Comparison of ENCODE assay signal across 29 mouse cellular contexts in the genomic region with DNA sequence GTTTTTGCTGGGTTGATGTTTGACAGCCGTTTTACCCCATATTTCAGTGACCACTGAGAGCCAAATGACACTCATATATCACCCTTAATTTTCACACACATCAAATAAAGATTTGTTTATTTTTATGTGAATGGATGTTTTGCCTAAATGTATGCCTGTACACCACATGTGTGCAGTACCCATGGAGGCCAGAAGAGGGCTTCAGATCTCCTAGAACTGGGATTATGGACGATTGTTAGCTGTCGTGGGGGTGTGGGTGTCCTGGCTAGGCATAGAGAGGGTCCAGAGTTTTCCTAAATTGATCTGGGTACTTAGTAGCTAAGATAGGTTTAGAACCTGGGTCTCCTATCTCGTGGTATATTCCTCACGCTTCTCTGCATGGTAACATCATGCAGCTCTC. TPM values are rescaled to one million over a fixed set of nuclear protein-coding genes. Genes with fewer than 3 reads are reported as not detected.
DNase-seq lines count a peak whose midpoint lies in the region; ATAC-seq and TF ChIP-seq lines count a peak whose summit lies in the region.
"Had no signal": no experiment of that assay in that cellular context is flagged by ENCODE, and none has a peak within 500 bp of the region (broad histone marks: within the 10 kb centered on the region; RNA-seq: fewer than 3 reads in every experiment).

No protein-coding gene starts in this region.

- WGBS in forebrain, postnatal 0 days: 89% methylated on average over 5 of the region's 5 CpGs
- 88% methylated on average over 5 of the region's 5 CpGs for WGBS in forebrain, embryonic 13.5 days
- 89% methylated on average over 5 of the region's 5 CpGs for WGBS in midbrain, postnatal 0 days
- WGBS in midbrain, embryonic 10.5 days: 89% methylated on average over 5 of the region's 5 CpGs
- WGBS in stomach, postnatal 0 days: 89% methylated on average over 5 of the region's 5 CpGs

- no peak overlapping the region for H3K4me3 ChIP-seq in forebrain, postnatal 0 days (ENCODE audit: low read depth, low read length)
- no peak overlapping the region for H3K4me3 ChIP-seq in forebrain, embryonic 13.5 days
- no peak overlapping the region for H3K4me3 ChIP-seq in left cerebral cortex, adult 2 months
- H3K4me3 ChIP-seq in midbrain, postnatal 0 days (ENCODE audit: low read depth, low read length): no peak overlapping the region
- H3K4me3 ChIP-seq in midbrain, embryonic 10.5 days: no peak overlapping the region
- no peak overlapping the region for H3K4me3 ChIP-seq in stomach, postnatal 0 days (ENCODE audit: low read depth, low read length)
- H3K4me3 ChIP-seq: gastrocnemius, adult 2 months; heart, embryonic 10.5 days; hindbrain, embryonic 15.5 days; kidney, embryonic 15.5 days; limb, embryonic 13.5 days; midbrain, embryonic 15.5 days; myocyte; neural tube, embryonic 13.5 days; stomach, embryonic 15.5 days had no signal

- ATAC-seq in forebrain, postnatal 0 days: no peak
- ATAC-seq in forebrain, embryonic 13.5 days: no peak
- no peak for ATAC-seq in midbrain, postnatal 0 days (ENCODE audit: low FRiP score)
- no peak for ATAC-seq in stomach, postnatal 0 days (ENCODE audit: low FRiP score, low TSS enrichment)
- ATAC-seq: forebrain, embryonic 16.5 days; midbrain, embryonic 15.5 days had no signal

- H3K4me2 ChIP-seq in forebrain, postnatal 0 days (ENCODE audit: low read depth): no peak overlapping the region
- H3K4me2 ChIP-seq in forebrain, embryonic 13.5 days: no peak overlapping the region
- no peak overlapping the region for H3K4me2 ChIP-seq in midbrain, postnatal 0 days (ENCODE audit: low read depth, low read length, poor library complexity, severe bottlenecking)
- H3K4me2 ChIP-seq in stomach, postnatal 0 days (replicated peaks; ENCODE audit: low read depth): no peak overlapping the region
- H3K4me2 ChIP-seq: hindbrain, embryonic 15.5 days; kidney, embryonic 15.5 days; limb, embryonic 13.5 days; midbrain, embryonic 15.5 days; neural tube, embryonic 13.5 days; stomach, embryonic 15.5 days had no signal

- TF ChIP-seq CTCF in forebrain, postnatal 0 days (IDR thresholded peaks at IDR 0.05; ENCODE audit: low read depth): peak; percentile 37
- peak; percentile 7 for TF ChIP-seq CTCF in left cerebral cortex, adult 2 months (IDR thresholded peaks at IDR 0.05)
- peak; percentile 31; the same call in 1 of the 2 replicates for TF ChIP-seq CTCF in midbrain, postnatal 0 days (IDR thresholded peaks at IDR 0.05)
- peak; percentile 22; the same call in 1 of the 2 replicates for TF ChIP-seq CTCF in stomach, postnatal 0 days (IDR thresholded peaks at IDR 0.05; ENCODE audit: low read depth)

- H3K27me3 ChIP-seq in forebrain, postnatal 0 days (ENCODE audit: insufficient read depth, low read length): no peaks in the 10 kb centered on the region
- no peaks in the 10 kb centered on the region for H3K27me3 ChIP-seq in forebrain, embryonic 13.5 days
- no peaks in the 10 kb centered on the region for H3K27me3 ChIP-seq in midbrain, postnatal 0 days (ENCODE audit: insufficient read depth, low read length)
- H3K27me3 ChIP-seq in midbrain, embryonic 10.5 days (ENCODE audit: low read depth, poor library complexity, severe bottlenecking): no peaks in the 10 kb centered on the region
- H3K27me3 ChIP-seq in stomach, postnatal 0 days (ENCODE audit: control insufficient read depth, insufficient read depth, low read length): no peaks in the 10 kb centered on the region
- H3K27me3 ChIP-seq: hindbrain, embryonic 15.5 days; kidney, embryonic 15.5 days; limb, embryonic 13.5 days; midbrain, embryonic 15.5 days; neural tube, embryonic 13.5 days; stomach, embryonic 15.5 days had no signal

- no peaks in the 10 kb centered on the region for H3K9me3 ChIP-seq in forebrain, postnatal 0 days (ENCODE audit: low read length)
- 0 out of 2 replicates have a peak, but pooled peaks cover 7% of the 10 kb centered on the region for H3K9me3 ChIP-seq in forebrain, embryonic 13.5 days (replicated peaks)
- H3K9me3 ChIP-seq in midbrain, postnatal 0 days (ENCODE audit: low read length): no peaks in the 10 kb centered on the region
- peaks cover 4% of the 10 kb centered on the region; the same call in 1 of the 2 replicates for H3K9me3 ChIP-seq in midbrain, embryonic 10.5 days (replicated peaks)
- no peaks in the 10 kb centered on the region for H3K9me3 ChIP-seq in stomach, postnatal 0 days (ENCODE audit: control insufficient read depth, low read length)
- H3K9me3 ChIP-seq: heart, embryonic 10.5 days; hindbrain, embryonic 15.5 days; kidney, embryonic 15.5 days; midbrain, embryonic 15.5 days; neural tube, embryonic 13.5 days; stomach, embryonic 15.5 days had no signal

- H3K27ac ChIP-seq in forebrain, postnatal 0 days (ENCODE audit: low read depth, low read length): no peak overlapping the region
- H3K27ac ChIP-seq in forebrain, embryonic 13.5 days: no peak overlapping the region
- H3K27ac ChIP-seq in left cerebral cortex, adult 2 months: no peak overlapping the region
- H3K27ac ChIP-seq in midbrain, postnatal 0 days (ENCODE audit: low read depth, low read length): no peak overlapping the region
- H3K27ac ChIP-seq in midbrain, embryonic 10.5 days (replicated peaks): no peak overlapping the region
- no peak overlapping the region for H3K27ac ChIP-seq in stomach, postnatal 0 days (replicated peaks)
- H3K27ac ChIP-seq: gastrocnemius, adult 2 months; heart, embryonic 10.5 days; hindbrain, embryonic 15.5 days; kidney, embryonic 15.5 days; limb, embryonic 13.5 days; midbrain, embryonic 15.5 days; neural tube, embryonic 13.5 days; stomach, embryonic 15.5 days had no signal

- H3K36me3 ChIP-seq in forebrain, postnatal 0 days (ENCODE audit: insufficient read depth): no peaks in the 10 kb centered on the region
- no peaks in the 10 kb centered on the region for H3K36me3 ChIP-seq in forebrain, embryonic 13.5 days (ENCODE audit: poor library complexity, severe bottlenecking)
- H3K36me3 ChIP-seq in midbrain, postnatal 0 days (ENCODE audit: insufficient read depth, low read length): no peaks in the 10 kb centered on the region
- H3K36me3 ChIP-seq in midbrain, embryonic 10.5 days: no peaks in the 10 kb centered on the region
- H3K36me3 ChIP-seq in stomach, postnatal 0 days (ENCODE audit: control insufficient read depth, insufficient read depth, low read length): no peaks in the 10 kb centered on the region
- H3K36me3 ChIP-seq: heart, embryonic 10.5 days; hindbrain, embryonic 15.5 days; kidney, embryonic 15.5 days; limb, embryonic 13.5 days; midbrain, embryonic 15.5 days; neural tube, embryonic 13.5 days; stomach, embryonic 15.5 days had no signal

- H3K9ac ChIP-seq in forebrain, postnatal 0 days: no peak overlapping the region
- no peak overlapping the region for H3K9ac ChIP-seq in forebrain, embryonic 13.5 days
- H3K9ac ChIP-seq in midbrain, postnatal 0 days (replicated peaks; ENCODE audit: low read length, poor library complexity, severe bottlenecking): no peak overlapping the region
- H3K9ac ChIP-seq in stomach, postnatal 0 days (ENCODE audit: low read length): no peak overlapping the region
- H3K9ac ChIP-seq: hindbrain, embryonic 15.5 days; kidney, embryonic 15.5 days; limb, embryonic 13.5 days; midbrain, embryonic 15.5 days; neural tube, embryonic 13.5 days; stomach, embryonic 15.5 days had no signal

- no peaks in the 10 kb centered on the region for H3K4me1 ChIP-seq in forebrain, postnatal 0 days (ENCODE audit: insufficient read depth)
- peaks cover 7% of the 10 kb centered on the region; the same call in 1 of the 2 replicates for H3K4me1 ChIP-seq in forebrain, embryonic 13.5 days
- no peaks in the 10 kb centered on the region for H3K4me1 ChIP-seq in midbrain, postnatal 0 days (ENCODE audit: insufficient read depth, low read length)
- no peaks in the 10 kb centered on the region for H3K4me1 ChIP-seq in midbrain, embryonic 10.5 days
- H3K4me1 ChIP-seq in stomach, postnatal 0 days (replicated peaks; ENCODE audit: control insufficient read depth, insufficient read depth): no peaks in the 10 kb centered on the region
- H3K4me1 ChIP-seq: heart, embryonic 10.5 days; hindbrain, embryonic 15.5 days; limb, embryonic 13.5 days; midbrain, embryonic 15.5 days; neural tube, embryonic 13.5 days; stomach, embryonic 15.5 days had no signal

- intact Hi-C loops in left cerebral cortex, adult 2 months (cut with DNase I): loop anchor here (5.0 kb wide), 1 partner anchor 173 kb away; no protein-coding TSS in a partner anchor

- no peak for DNase-seq in forebrain, postnatal 0 days
- no peak for DNase-seq in left cerebral cortex, adult 2 months (ENCODE audit: extremely low spot score in 1 of 2, low spot score in 2 of 2)
- DNase-seq in left cerebral cortex, adult 8-10 months (ENCODE audit: low spot score in 2 of 2): no peak
- no peak for DNase-seq in midbrain, postnatal 0 days (ENCODE audit: low spot score)
- no peak for DNase-seq in midbrain, embryonic 10.5 days (ENCODE audit: low spot score)
- DNase-seq in stomach, postnatal 0 days (ENCODE audit: low spot score): no peak
- no peak for DNase-seq in adrenal gland, adult 18-20 months (ENCODE audit: low spot score in 2 of 2)
- DNase-seq: adrenal gland, postnatal 25 days; cerebellum, adult 11 months; cerebellum, adult 9-11 months; gastrocnemius, adult 2 months; heart, postnatal 4 days; kidney, adult 11 months; lung, adult 18-20 months; retina, postnatal 1 day; thymus, adult 18-20 months; thymus, postnatal 36 days had no signal

- no peak for TF ChIP-seq EP300 in stomach, postnatal 0 days (optimal IDR thresholded peaks at IDR 0.05)

RNA-seq across cellular contexts. Expression of gene Aox3, which starts 27.7 kb away (rescaled TPM):
- total RNA-seq in forebrain, postnatal 0 days (2014; rRNA removed): 0.77 and 0.90 TPM in 2 replicates
- 0.33 and 0.49 TPM in 2 replicates for polyA plus RNA-seq in forebrain, postnatal 0 days (2015; fragmentation: Nextera tagmentation; extraction: Ambion mirVana)
- polyA plus RNA-seq in forebrain, embryonic 13.5 days (2015; fragmentation: Nextera tagmentation; extraction: Ambion mirVana): not detected in 2 replicates
- total RNA-seq in left cerebral cortex, adult 2 months (2021): 1 to 10 TPM; 2.9 to 3.6 TPM
- total RNA-seq in left cerebral cortex, adult 8-10 months (2022): 1 to 10 TPM; 3.3 to 4.1 (median 3.9) TPM
- 0.09 TPM in 1 of 2 replicates, not detected in the other for total RNA-seq in midbrain, postnatal 0 days (2014; rRNA removed)
- polyA plus RNA-seq in midbrain, postnatal 0 days (2015; fragmentation: Nextera tagmentation; extraction: Ambion mirVana): 0.12 and 0.37 TPM in 2 replicates
- 0.12 and 0.24 TPM in 2 replicates for polyA plus RNA-seq in midbrain, embryonic 10.5 days (2016; fragmentation: Nextera tagmentation; extraction: Ambion mirVana)
- polyA plus RNA-seq in stomach, postnatal 0 days (2015; fragmentation: Nextera tagmentation; extraction: Ambion mirVana): 0.62 and 0.70 TPM in 2 replicates
- total RNA-seq in adrenal gland, adult 18-20 months (2021): 1 to 10 TPM; 6.4 to 7.1 TPM
- total RNA-seq: common myeloid progenitor, adult 5-6 weeks; megakaryocyte-erythroid progenitor cell, adult 5-6 weeks had no signal
- polyA plus RNA-seq: heart, embryonic 10.5 days; myocyte had no signal
